Mouse (Mus musculus) E14TG2a.4 (cell line): ENCODE results near the gene Slc38a7.

Experiments
- CTCF ChIP-seq: conservative IDR thresholded peaks from 2 replicates; pipeline ENCODE4 v1.5.1; 2014; ENCODE audit warnings: low read length
- NANOG ChIP-seq: IDR thresholded peaks from 2 replicates; pipeline ENCODE4 v1.6.1; 2014; ENCODE audit warnings: borderline replicate concordance, low read length, mixed read lengths
- POU5F1 ChIP-seq: IDR thresholded peaks from 2 replicates; pipeline ENCODE4 v1.6.1; 2014; ENCODE audit warnings: low read length, borderline replicate concordance

GRCm38 (mm10) chr8:95810184-95810591, 43.2 kb downstream of the Slc38a7 start:
- TF ChIP-seq CTCF = no peak
- TF ChIP-seq NANOG = no peak
- no peak for TF ChIP-seq POU5F1
